Mouse (Mus musculus) neural tube, embryonic 11.5 days (tissue): ENCODE data around the gene Tapt1. TPM values are rescaled to one million over a fixed set of nuclear protein-coding genes. Genes with fewer than 3 reads are reported as not detected.
"Not testable (repeated sequence)": the region's sequence is repeated elsewhere in the genome, so short reads cannot be mapped to it uniquely, and the experiment has no call there.

ENCODE experiments used
- ATAC-seq: fragments of 200-750 bp; cut with Nextera tagmentation; 2 replicates; pipeline ENCODE4 v1.8.0; 2017; ENCODE audit warnings: moderate number of reproducible peaks, mild to moderate bottlenecking, moderate TSS enrichment, moderate library complexity; ENCODE audit not compliant: insufficient read depth, low FRiP score, low TSS enrichment
- DNase-seq: peaks from one replicate; pipeline ENCODE4 v3.0.0-alpha.2; 2015; ENCODE audit warnings: low spot score
- H3K27ac ChIP-seq: fragments of 300-500 bp; sonication (generic); 2 replicates; pipeline ENCODE4 v1.5.1; 2014; ENCODE audit warnings: low read depth, mild to moderate bottlenecking, low read length
- H3K27me3 ChIP-seq: fragments of 300-500 bp; sonication (generic); 2 replicates; pipeline ENCODE4 v1.6.1; 2014; ENCODE audit warnings: mild to moderate bottlenecking, low read length, mixed read lengths; ENCODE audit not compliant: control insufficient read depth, insufficient read depth
- H3K36me3 ChIP-seq: fragments of 300-500 bp; sonication (generic); 2 replicates; pipeline ENCODE4 v1.6.1; 2014; ENCODE audit warnings: mild to moderate bottlenecking, low read length, moderate library complexity, mixed read lengths; ENCODE audit not compliant: control insufficient read depth, insufficient read depth
- H3K4me1 ChIP-seq: fragments of 300-500 bp; sonication (generic); 2 replicates; pipeline ENCODE4 v1.6.1; 2014; ENCODE audit warnings: low read length, mixed read lengths; ENCODE audit not compliant: control insufficient read depth, insufficient read depth
- H3K4me2 ChIP-seq: fragments of 300-500 bp; sonication (generic); 2 replicates; pipeline ENCODE4 v1.6.1; 2014; ENCODE audit warnings: low read depth, mild to moderate bottlenecking, moderate library complexity
- H3K4me3 ChIP-seq: fragments of 300-500 bp; sonication (generic); 2 replicates; pipeline ENCODE4 v1.5.1; 2014; ENCODE audit warnings: low read depth, low read length
- H3K9ac ChIP-seq: fragments of 300-500 bp; sonication (generic); 2 replicates; pipeline ENCODE4 v1.6.1; 2014; ENCODE audit warnings: mild to moderate bottlenecking, low read length
- H3K9me3 ChIP-seq: fragments of 300-500 bp; sonication (generic); 2 replicates; pipeline ENCODE4 v1.6.1; 2016; ENCODE audit warnings: low read length; ENCODE audit not compliant: control insufficient read depth
- WGBS: fragments of 180-500 bp; shearing (Covaris S2); extraction: QIAGEN DNeasy Blood & Tissue Kit; methylation state at CpG from one replicate; pipeline ENCODE4 v1.1.7; 2014; 5-methylcytosine and 5-hydroxymethylcytosine counted together
- polyA plus RNA-seq: library from polyadenylated mRNA; unstranded; fragments of >200 nt; fragmentation: Nextera tagmentation; extraction: Ambion mirVana; gene quantifications from 2 replicates; pipeline ENCODE4 v1.2.1, GENCODE M21; 2014

Gene Tapt1
- polyA plus RNA-seq, 1 experiment from 2014 or later = 35.0 TPM

DNA sequence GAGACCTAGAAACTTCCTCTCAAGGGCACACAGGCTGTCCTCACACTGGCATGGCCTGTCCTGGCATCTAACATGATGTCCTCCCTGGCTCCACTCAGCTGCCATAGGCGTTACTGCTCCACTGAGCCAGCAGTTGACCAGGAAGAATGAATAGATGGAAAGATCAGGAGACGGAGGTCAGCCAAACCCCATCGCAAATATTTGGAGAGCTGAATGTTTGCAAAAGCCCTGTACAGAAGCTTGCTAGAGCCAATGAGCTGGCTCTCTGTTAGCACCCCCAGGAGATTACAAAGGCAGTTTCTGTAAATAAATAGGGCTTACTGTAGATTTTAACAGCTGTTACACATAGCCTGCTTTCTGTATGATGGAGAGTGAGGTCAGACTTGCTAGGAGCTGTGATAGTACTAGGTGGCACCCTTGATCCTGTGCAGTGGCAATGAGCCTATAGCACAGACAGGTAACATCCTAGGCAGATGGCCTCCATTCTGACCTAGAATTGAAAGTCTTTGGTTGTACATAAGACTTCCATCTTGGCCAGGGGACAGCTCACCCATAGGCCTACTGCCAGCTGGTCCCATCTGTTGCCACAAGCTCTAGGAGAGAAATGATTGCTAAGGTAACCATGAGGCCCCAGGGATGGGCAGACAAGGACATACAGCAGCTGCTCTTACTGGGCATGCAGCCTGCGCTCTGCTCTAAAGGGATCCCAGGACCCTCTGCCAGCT is 74.9 kb downstream of the Tapt1 start:
- H3K9ac ChIP-seq = no peak overlapping the region
- H3K4me2 ChIP-seq = no peak overlapping the region
- H3K9me3 ChIP-seq = no peaks in the 10 kb centered on the region
- no peaks in the 10 kb centered on the region for H3K36me3 ChIP-seq
- no peak for DNase-seq
- ATAC-seq = no peak
- no peaks in the 10 kb centered on the region for H3K4me1 ChIP-seq
- no peaks in the 10 kb centered on the region for H3K27me3 ChIP-seq
- no peak overlapping the region for H3K4me3 ChIP-seq
- WGBS = 81% methylated on average over 4 of the region's 4 CpGs
- no peak overlapping the region for H3K27ac ChIP-seq

DNA sequence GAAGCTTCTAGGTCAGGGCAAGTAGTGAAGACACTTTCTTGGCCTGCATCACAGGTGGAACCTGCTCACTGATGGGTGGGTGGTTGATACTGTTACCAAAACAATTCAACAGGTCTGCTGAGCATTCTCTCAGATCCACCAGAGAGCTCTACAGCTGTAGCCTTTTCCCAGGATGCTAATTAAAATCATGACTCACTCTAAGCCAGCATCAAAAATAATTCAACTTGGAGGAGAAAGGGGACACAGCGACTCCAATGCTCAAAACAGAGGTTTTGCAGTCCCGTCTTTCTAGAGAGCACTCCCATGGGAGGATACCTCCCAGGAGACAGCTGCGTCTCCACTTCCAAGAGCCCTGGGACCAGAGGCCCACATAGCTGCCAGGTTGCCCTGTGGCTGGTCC is 78.7 kb downstream of the Tapt1 start:
- DNase-seq (no peak), ATAC-seq (no peak)
- H3K27me3 ChIP-seq = no peaks in the 10 kb centered on the region
- no peak overlapping the region for H3K4me2 ChIP-seq
- no peak overlapping the region for H3K9ac ChIP-seq
- 92% methylated on average over 3 of the region's 3 CpGs for WGBS
- H3K27ac ChIP-seq = no peak overlapping the region
- no peaks in the 10 kb centered on the region for H3K9me3 ChIP-seq
- H3K36me3 ChIP-seq = no peaks in the 10 kb centered on the region
- no peaks in the 10 kb centered on the region for H3K4me1 ChIP-seq
- H3K4me3 ChIP-seq = no peak overlapping the region

DNA sequence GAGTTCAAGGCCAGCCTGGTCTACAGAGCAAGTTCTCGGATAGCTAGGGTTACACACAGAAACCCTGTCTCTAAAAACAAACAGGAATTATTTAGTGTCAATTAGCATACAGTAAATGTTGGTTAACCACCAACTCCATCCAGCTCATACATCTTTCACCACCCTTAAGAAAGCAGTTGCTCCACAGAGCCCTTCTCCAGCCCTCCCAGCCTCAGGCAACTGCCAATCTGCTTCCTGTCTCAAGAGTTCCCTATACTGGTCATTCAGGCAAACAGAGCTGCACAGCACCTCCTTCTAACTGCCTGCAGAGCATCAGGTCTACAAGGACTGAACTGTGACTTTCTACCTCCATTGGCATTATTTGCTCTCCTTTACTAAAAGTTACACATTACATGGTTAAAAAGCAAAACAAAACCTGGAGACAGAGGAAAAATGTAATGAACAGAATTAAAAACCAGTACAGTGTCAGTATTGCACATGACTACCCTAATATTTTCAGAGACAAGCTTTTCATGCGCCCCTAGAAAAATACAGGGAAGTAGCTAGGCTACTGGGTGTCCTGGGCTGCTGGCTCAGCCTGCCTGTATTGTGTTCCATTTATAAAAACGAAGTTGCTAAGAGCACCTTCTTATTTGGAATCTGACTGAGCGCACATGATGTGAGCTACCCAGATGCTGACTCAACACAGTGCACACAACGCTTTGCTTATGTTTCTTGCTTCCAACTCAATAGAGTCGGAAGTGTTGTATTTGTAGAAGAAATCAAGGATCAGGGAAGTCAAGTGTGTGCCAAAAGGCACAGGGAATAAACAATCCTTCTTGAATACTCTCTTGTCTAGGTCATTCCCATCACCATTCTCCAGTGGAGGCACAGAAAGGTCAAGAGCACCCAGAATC is 79.7 kb downstream of the Tapt1 start:
- H3K27me3 ChIP-seq = no peaks in the 10 kb centered on the region
- H3K36me3 ChIP-seq = no peaks in the 10 kb centered on the region
- H3K4me1 ChIP-seq = no peaks in the 10 kb centered on the region
- H3K27ac ChIP-seq = no peak overlapping the region
- H3K4me2 ChIP-seq = no peak overlapping the region
- no peaks in the 10 kb centered on the region for H3K9me3 ChIP-seq
- DNase-seq = no peak
- no peak overlapping the region for H3K4me3 ChIP-seq
- H3K9ac ChIP-seq = no peak overlapping the region
- WGBS = 86% methylated on average over 6 of the region's 6 CpGs
- ATAC-seq = no peak

DNA sequence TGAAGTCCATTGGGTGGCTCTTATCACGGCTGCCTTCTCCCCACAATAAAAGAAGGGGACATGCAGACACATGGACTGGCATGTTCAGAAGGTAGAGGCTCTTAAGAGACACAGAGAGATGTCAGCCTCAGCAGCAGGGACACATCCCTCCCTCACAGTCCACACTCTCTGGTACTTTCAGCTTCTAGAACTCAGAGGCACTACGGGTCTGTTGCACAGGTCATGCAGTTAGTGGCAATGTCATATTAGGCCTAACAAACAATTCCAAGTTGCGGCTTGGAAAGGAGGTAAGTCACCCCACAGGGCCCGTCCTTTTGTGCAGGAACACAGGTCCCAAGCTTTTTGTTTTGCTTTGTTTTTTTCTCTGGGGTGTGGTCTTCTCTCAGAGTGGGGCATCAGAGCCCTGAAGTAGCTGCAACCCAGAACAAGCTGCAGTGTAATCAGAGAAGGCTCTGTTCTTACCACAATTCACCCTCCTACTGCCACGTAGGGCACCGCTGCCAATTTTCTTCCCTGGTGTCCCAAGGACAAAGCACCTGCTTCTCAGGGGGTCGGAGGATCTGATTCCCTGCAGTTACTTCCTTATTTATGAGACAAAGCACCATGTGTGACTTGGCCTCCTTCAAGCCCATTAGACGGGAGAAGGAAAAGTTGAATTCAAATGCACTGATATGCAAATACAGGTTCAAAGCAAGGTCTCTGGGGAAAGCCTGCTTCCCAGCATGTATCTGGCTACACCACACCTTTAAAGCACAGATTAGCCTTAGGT is 82.8 kb downstream of the Tapt1 start:
- Histone ChIP-seq H3K4me2 (no peak overlapping the region), H3K27ac (no peak overlapping the region), H3K9me3 (no peaks in the 10 kb centered on the region), H3K4me1 (no peaks in the 10 kb centered on the region), H3K4me3 (no peak overlapping the region), H3K36me3 (no peaks in the 10 kb centered on the region), H3K9ac (0 out of 2 replicates have a peak overlapping the region, but pooled peaks have one; percentile 5), H3K27me3 (no peaks in the 10 kb centered on the region)
- WGBS = 31% methylated on average over 8 of the region's 8 CpGs
- ATAC-seq (no peak), DNase-seq (no peak)

DNA sequence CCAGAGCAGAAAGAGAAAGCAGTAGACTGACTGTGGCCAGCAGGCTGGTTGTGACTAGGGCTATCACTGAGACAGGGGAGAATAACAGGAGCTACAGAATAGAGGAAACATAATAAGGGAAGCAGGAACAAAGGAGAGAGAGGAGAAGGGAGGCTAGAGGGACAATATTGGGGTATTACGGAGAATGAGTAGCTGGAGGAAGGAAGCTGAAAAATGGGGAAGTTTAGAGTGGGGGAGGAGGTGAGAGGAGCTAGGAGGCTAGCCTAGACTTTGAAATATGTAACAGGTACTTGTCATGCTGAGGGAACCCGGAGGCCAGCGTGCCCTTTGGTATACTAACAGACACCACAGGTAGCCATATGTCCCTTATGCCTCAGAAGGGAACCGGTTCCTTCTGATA is 98.9 kb downstream of the Tapt1 start:
- H3K36me3 ChIP-seq = no peaks in the 10 kb centered on the region
- no peak overlapping the region for H3K9ac ChIP-seq
- no peak overlapping the region for H3K4me2 ChIP-seq
- DNase-seq (no peak), ATAC-seq (no peak)
- H3K9me3 ChIP-seq = no peaks in the 10 kb centered on the region
- no peak overlapping the region for H3K4me3 ChIP-seq
- 80% methylated on average over 4 of the region's 4 CpGs for WGBS
- H3K27ac ChIP-seq = no peak overlapping the region
- no peaks in the 10 kb centered on the region for H3K27me3 ChIP-seq
- no peaks in the 10 kb centered on the region for H3K4me1 ChIP-seq

DNA sequence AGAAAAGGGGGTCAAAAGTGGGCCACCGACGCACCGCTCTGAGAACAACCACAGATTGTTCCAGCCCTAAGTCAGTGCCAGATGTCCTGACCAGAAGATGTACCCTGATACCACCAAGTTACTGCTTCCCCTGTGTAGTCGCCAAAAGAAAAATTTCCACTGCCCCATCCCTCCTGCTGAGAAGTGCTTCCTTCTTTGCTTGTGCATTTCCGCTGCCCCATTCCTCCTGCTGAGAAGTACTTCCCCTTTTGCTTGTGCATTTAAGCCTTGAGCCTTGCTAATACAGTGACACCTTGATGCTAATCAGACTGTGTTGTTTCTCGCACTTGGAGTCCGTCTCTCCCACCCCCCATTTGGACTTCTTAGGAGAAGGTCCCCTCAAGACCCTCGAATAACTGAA is 99.9 kb downstream of the Tapt1 start:
- 86% methylated on average over 8 of the region's 8 CpGs for WGBS
- not testable (repeated sequence) for DNase-seq, ATAC-seq, H3K4me3 ChIP-seq, H3K9ac ChIP-seq, H3K36me3 ChIP-seq, H3K27me3 ChIP-seq, H3K4me2 ChIP-seq, H3K27ac ChIP-seq, H3K9me3 ChIP-seq, H3K4me1 ChIP-seq

Other genes with a start within 250 kb of the Tapt1 start
- gene Fgfbp1, start 244.8 kb downstream of the Tapt1 start, polyA plus RNA-seq = 0.93 and 1.5 TPM in 2 replicates
- 105 and 110 TPM in 2 replicates for gene Prom1, start 124.6 kb downstream of the Tapt1 start, polyA plus RNA-seq